Mouse (Mus musculus) T-helper 17 cell (primary cell): ENCODE results near the gene Gm20388.

Source experiments
- in situ Hi-C, 2 experiments: fragments of 300-600 bp; cut with MboI, MseI; formaldehyde crosslinking; loops; 1 replicate in 1 of 2; 2 replicates in 1 of 2; pipeline ENCODE4 v1.15.1; 2025; ENCODE audit warnings: high pct_unique_total_duplicates in 2 of 2

Gene Gm20388

GRCm38 (mm10) chr8:120012491-120012890, 101.8 kb downstream of the Gm20388 start:
- in situ Hi-C loops: no loop called here

GRCm38 (mm10) chr8:120012927-120013326, 102.3 kb downstream of the Gm20388 start:
- in situ Hi-C loops: no loop called here

- in situ Hi-C loops: no loop called here
Measured at GRCm38 (mm10) chr8:120014267-120015023, 103.8 kb downstream of the Gm20388 start.

- in situ Hi-C loops: no loop called here
Measured at GRCm38 (mm10) chr8:120015916-120016315, 105.3 kb downstream of the Gm20388 start.

- in situ Hi-C loops: no loop called here
Measured at GRCm38 (mm10) chr8:120016424-120016823, 105.8 kb downstream of the Gm20388 start.

GRCm38 (mm10) chr8:120017349-120017748, 106.7 kb downstream of the Gm20388 start:
- in situ Hi-C loops: no loop called here

GRCm38 (mm10) chr8:120017786-120018185, 107.1 kb downstream of the Gm20388 start:
- in situ Hi-C loops: no loop called here

GRCm38 (mm10) chr8:120018379-120018778, 107.7 kb downstream of the Gm20388 start:
- in situ Hi-C loops: no loop called here

- in situ Hi-C loops: no loop called here
Measured at GRCm38 (mm10) chr8:120019297-120019696, 108.7 kb downstream of the Gm20388 start.

GRCm38 (mm10) chr8:120020298-120020697, 109.7 kb downstream of the Gm20388 start:
- in situ Hi-C loops: no loop called here

GRCm38 (mm10) chr8:120026199-120026598, 115.6 kb downstream of the Gm20388 start:
- in situ Hi-C loops: no loop called here

GRCm38 (mm10) chr8:120026991-120027390, 116.3 kb downstream of the Gm20388 start:
- in situ Hi-C loops: no loop called here

GRCm38 (mm10) chr8:120030447-120030846, 119.8 kb downstream of the Gm20388 start:
- in situ Hi-C loops: no loop called here

- in situ Hi-C loops: no loop called here
Measured at GRCm38 (mm10) chr8:120032549-120033208, 122.0 kb downstream of the Gm20388 start.

GRCm38 (mm10) chr8:120034471-120034870, 123.8 kb downstream of the Gm20388 start:
- in situ Hi-C loops: no loop called here

GRCm38 (mm10) chr8:120036111-120036510, 125.5 kb downstream of the Gm20388 start:
- in situ Hi-C loops: no loop called here

- in situ Hi-C loops: no loop called here
Measured at GRCm38 (mm10) chr8:120036578-120036977, 125.9 kb downstream of the Gm20388 start.

GRCm38 (mm10) chr8:120037199-120037598, 126.6 kb downstream of the Gm20388 start:
- in situ Hi-C loops: no loop called here

GRCm38 (mm10) chr8:120037611-120038010, 127.0 kb downstream of the Gm20388 start:
- in situ Hi-C loops: no loop called here

GRCm38 (mm10) chr8:120038741-120039140, 128.1 kb downstream of the Gm20388 start:
- in situ Hi-C loops: no loop called here

- in situ Hi-C loops: no loop called here
Measured at GRCm38 (mm10) chr8:120039313-120039919, 128.8 kb downstream of the Gm20388 start.

- in situ Hi-C loops: no loop called here
Measured at GRCm38 (mm10) chr8:120040861-120041260, 130.2 kb downstream of the Gm20388 start.
